Mouse (Mus musculus) ES-Bruce4 (cell line): Measurements from ENCODE around the gene Clec16a.

Experiments used
- CTCF ChIP-seq: IDR thresholded peaks from one replicate; pipeline ENCODE4 v1.8.1; 2011; ENCODE audit warnings: low read depth, low read length
- POLR2A ChIP-seq: IDR thresholded peaks from one replicate; pipeline ENCODE4 v1.8.1; 2011; ENCODE audit warnings: low read length; ENCODE audit not compliant: insufficient read depth

GRCm38 (mm10) chr16:10661385-10661784 is 116.2 kb downstream of the Clec16a start:
- TF ChIP-seq CTCF (no peak), POLR2A (no peak)
